Mouse (Mus musculus): ENCODE results near the gene Nhs. TPM values are rescaled to one million over a fixed set of nuclear protein-coding genes. Genes with fewer than 3 reads are reported as not detected.

Nhs gene
- polyA plus RNA-seq, 1 experiment from 2014 or later, result 2.2 TPM

- no peaks in the 10 kb centered on the region for H3K9me3 ChIP-seq (ENCODE audit: low read length)
- ATAC-seq (ENCODE audit: low FRiP score, low TSS enrichment), result no peak
- H3K27me3 ChIP-seq (ENCODE audit: insufficient read depth, low read length), result peaks cover 16% of the 10 kb centered on the region; the same call in 1 of the 2 replicates
- no peak overlapping the region for H3K4me3 ChIP-seq (ENCODE audit: low read length)
- peaks cover 10% of the 10 kb centered on the region for H3K4me1 ChIP-seq (ENCODE audit: insufficient read depth, low read length)
- WGBS, result 80% methylated on average over 1 of the region's 1 CpGs
- no peak overlapping the region for H3K27ac ChIP-seq (ENCODE audit: low read length)
- H3K9ac ChIP-seq (replicated peaks; ENCODE audit: low read length), result no peak overlapping the region
- no peaks in the 10 kb centered on the region for H3K36me3 ChIP-seq (ENCODE audit: insufficient read depth, low read length)
- no peak overlapping the region for H3K4me2 ChIP-seq (replicated peaks; ENCODE audit: low read depth, low read length)
Measured at GRCm38 (mm10) chrX:161962855-161963254, 196.7 kb downstream of the Nhs start.

GRCm38 (mm10) chrX:161961756-161962155, 197.8 kb downstream of the Nhs start:
- Histone ChIP-seq H3K36me3 (ENCODE audit: insufficient read depth, low read length) (no peaks in the 10 kb centered on the region), H3K9me3 (ENCODE audit: low read length) (no peaks in the 10 kb centered on the region), H3K27me3 (ENCODE audit: insufficient read depth, low read length) (peaks cover 12% of the 10 kb centered on the region; the same call in 1 of the 2 replicates), H3K9ac (replicated peaks; ENCODE audit: low read length) (no peak overlapping the region), H3K27ac (ENCODE audit: low read length) (peak overlapping the region; percentile 68; the same call in 1 of the 2 replicates), H3K4me3 (ENCODE audit: low read length) (no peak overlapping the region), H3K4me2 (replicated peaks; ENCODE audit: low read depth, low read length) (no peak overlapping the region), H3K4me1 (ENCODE audit: insufficient read depth, low read length) (peaks cover 10% of the 10 kb centered on the region)
- peak; percentile 64 for ATAC-seq (ENCODE audit: low FRiP score, low TSS enrichment)
- 49% methylated on average over 6 of the region's 6 CpGs for WGBS

- Histone ChIP-seq H3K27me3 (ENCODE audit: insufficient read depth, low read length) (peaks cover 10% of the 10 kb centered on the region; the same call in 1 of the 2 replicates), H3K4me3 (ENCODE audit: low read length) (no peak overlapping the region), H3K9me3 (ENCODE audit: low read length) (no peaks in the 10 kb centered on the region), H3K27ac (ENCODE audit: low read length) (peak overlapping the region; percentile 68; the same call in 1 of the 2 replicates), H3K36me3 (ENCODE audit: insufficient read depth, low read length) (no peaks in the 10 kb centered on the region), H3K4me1 (ENCODE audit: insufficient read depth, low read length) (peaks cover 10% of the 10 kb centered on the region), H3K9ac (replicated peaks; ENCODE audit: low read length) (no peak overlapping the region), H3K4me2 (replicated peaks; ENCODE audit: low read depth, low read length) (no peak overlapping the region)
- ATAC-seq (ENCODE audit: low FRiP score, low TSS enrichment), result peak; percentile 47; the same call in 1 of the 2 replicates
- 38% methylated on average over 4 of the region's 4 CpGs for WGBS
Measured at GRCm38 (mm10) chrX:161961176-161961575, 198.4 kb downstream of the Nhs start.

GRCm38 (mm10) chrX:161952356-161952755, 207.2 kb downstream of the Nhs start:
- no peaks in the 10 kb centered on the region for H3K9me3 ChIP-seq (ENCODE audit: low read length)
- peaks cover 7% of the 10 kb centered on the region; the same call in 1 of the 2 replicates for H3K27me3 ChIP-seq (ENCODE audit: insufficient read depth, low read length)
- H3K9ac ChIP-seq (replicated peaks; ENCODE audit: low read length), result no peak overlapping the region
- H3K27ac ChIP-seq (ENCODE audit: low read length), result no peak overlapping the region
- ATAC-seq (ENCODE audit: low FRiP score, low TSS enrichment), result no peak
- H3K4me2 ChIP-seq (replicated peaks; ENCODE audit: low read depth, low read length), result no peak overlapping the region
- H3K4me1 ChIP-seq (ENCODE audit: insufficient read depth, low read length), result 0 out of 2 replicates have a peak, but pooled peaks cover 2% of the 10 kb centered on the region
- H3K36me3 ChIP-seq (ENCODE audit: insufficient read depth, low read length), result no peaks in the 10 kb centered on the region
- H3K4me3 ChIP-seq (ENCODE audit: low read length), result no peak overlapping the region

GRCm38 (mm10) chrX:161943098-161943680, 216.3 kb downstream of the Nhs start:
- peaks cover 8% of the 10 kb centered on the region; the same call in 1 of the 2 replicates for H3K27me3 ChIP-seq (ENCODE audit: insufficient read depth, low read length)
- no peak overlapping the region for H3K9ac ChIP-seq (replicated peaks; ENCODE audit: low read length)
- 0 out of 2 replicates have a peak, but pooled peaks cover 4% of the 10 kb centered on the region for H3K4me1 ChIP-seq (ENCODE audit: insufficient read depth, low read length)
- no peak for ATAC-seq (ENCODE audit: low FRiP score, low TSS enrichment)
- no peaks in the 10 kb centered on the region for H3K36me3 ChIP-seq (ENCODE audit: insufficient read depth, low read length)
- H3K4me3 ChIP-seq (ENCODE audit: low read length), result no peak overlapping the region
- 42% methylated on average over 4 of the region's 4 CpGs for WGBS
- no peak overlapping the region for H3K4me2 ChIP-seq (replicated peaks; ENCODE audit: low read depth, low read length)
- H3K27ac ChIP-seq (ENCODE audit: low read length), result no peak overlapping the region
- no peaks in the 10 kb centered on the region for H3K9me3 ChIP-seq (ENCODE audit: low read length)

- no peak overlapping the region for H3K4me2 ChIP-seq (replicated peaks; ENCODE audit: low read depth, low read length)
- H3K27me3 ChIP-seq (ENCODE audit: insufficient read depth, low read length), result peaks cover 12% of the 10 kb centered on the region; the same call in 1 of the 2 replicates
- H3K4me3 ChIP-seq (ENCODE audit: low read length), result no peak overlapping the region
- H3K4me1 ChIP-seq (ENCODE audit: insufficient read depth, low read length), result 0 out of 2 replicates have a peak, but pooled peaks cover 4% of the 10 kb centered on the region
- no peak overlapping the region for H3K9ac ChIP-seq (replicated peaks; ENCODE audit: low read length)
- no peak overlapping the region for H3K27ac ChIP-seq (ENCODE audit: low read length)
- H3K9me3 ChIP-seq (ENCODE audit: low read length), result no peaks in the 10 kb centered on the region
- no peak for ATAC-seq (ENCODE audit: low FRiP score, low TSS enrichment)
- WGBS, result 49% methylated on average over 2 of the region's 2 CpGs
- H3K36me3 ChIP-seq (ENCODE audit: insufficient read depth, low read length), result no peaks in the 10 kb centered on the region
Measured at GRCm38 (mm10) chrX:161940696-161941095, 218.8 kb downstream of the Nhs start.

- no peaks in the 10 kb centered on the region for H3K9me3 ChIP-seq (ENCODE audit: low read length)
- H3K36me3 ChIP-seq (ENCODE audit: insufficient read depth, low read length), result no peaks in the 10 kb centered on the region
- no peak overlapping the region for H3K4me3 ChIP-seq (ENCODE audit: low read length)
- H3K4me1 ChIP-seq (ENCODE audit: insufficient read depth, low read length), result peaks cover 13% of the 10 kb centered on the region
- ATAC-seq (ENCODE audit: low FRiP score, low TSS enrichment), result no peak; the same call in 1 of the 2 replicates
- H3K27me3 ChIP-seq (ENCODE audit: insufficient read depth, low read length), result peaks cover 10% of the 10 kb centered on the region
- no peak overlapping the region for H3K9ac ChIP-seq (replicated peaks; ENCODE audit: low read length)
- no peak overlapping the region for H3K4me2 ChIP-seq (replicated peaks; ENCODE audit: low read depth, low read length)
- H3K27ac ChIP-seq (ENCODE audit: low read length), result peak overlapping the region; percentile 70
Measured at GRCm38 (mm10) chrX:161926683-161927053, 232.9 kb downstream of the Nhs start.

- Histone ChIP-seq H3K9me3 (ENCODE audit: low read length) (no peaks in the 10 kb centered on the region), H3K27me3 (ENCODE audit: insufficient read depth, low read length) (peaks cover 10% of the 10 kb centered on the region), H3K4me2 (replicated peaks; ENCODE audit: low read depth, low read length) (peak overlapping the region; percentile 26), H3K9ac (replicated peaks; ENCODE audit: low read length) (no peak overlapping the region), H3K27ac (ENCODE audit: low read length) (peak overlapping the region; percentile 70), H3K36me3 (ENCODE audit: insufficient read depth, low read length) (no peaks in the 10 kb centered on the region), H3K4me1 (ENCODE audit: insufficient read depth, low read length) (peaks cover 13% of the 10 kb centered on the region), H3K4me3 (ENCODE audit: low read length) (peak overlapping the region; percentile 15)
- peak; percentile 84 for ATAC-seq (ENCODE audit: low FRiP score, low TSS enrichment)
- whole genome bisulfite sequencing, result 32% methylated on average over 6 of the region's 6 CpGs
Measured at GRCm38 (mm10) chrX:161925973-161926682, 233.4 kb downstream of the Nhs start.

- Histone ChIP-seq H3K27me3 (ENCODE audit: insufficient read depth, low read length) (peaks cover 16% of the 10 kb centered on the region), H3K9me3 (ENCODE audit: low read length) (no peaks in the 10 kb centered on the region), H3K9ac (replicated peaks; ENCODE audit: low read length) (no peak overlapping the region), H3K4me2 (replicated peaks; ENCODE audit: low read depth, low read length) (no peak overlapping the region), H3K36me3 (ENCODE audit: insufficient read depth, low read length) (no peaks in the 10 kb centered on the region), H3K4me3 (ENCODE audit: low read length) (no peak overlapping the region), H3K27ac (ENCODE audit: low read length) (no peak overlapping the region), H3K4me1 (ENCODE audit: insufficient read depth, low read length) (peaks cover 13% of the 10 kb centered on the region)
- WGBS, result 76% methylated on average over 2 of the region's 2 CpGs
- no peak for ATAC-seq (ENCODE audit: low FRiP score, low TSS enrichment)
Measured at GRCm38 (mm10) chrX:161922655-161923054, 236.9 kb downstream of the Nhs start.

- H3K9ac ChIP-seq (replicated peaks; ENCODE audit: low read length), result no peak overlapping the region
- no peak overlapping the region for H3K27ac ChIP-seq (ENCODE audit: low read length)
- peaks cover 18% of the 10 kb centered on the region for H3K27me3 ChIP-seq (ENCODE audit: insufficient read depth, low read length)
- no peak overlapping the region for H3K4me3 ChIP-seq (ENCODE audit: low read length)
- H3K4me2 ChIP-seq (replicated peaks; ENCODE audit: low read depth, low read length), result no peak overlapping the region
- WGBS, result 60% methylated on average over 1 of the region's 1 CpGs
- no peaks in the 10 kb centered on the region for H3K9me3 ChIP-seq (ENCODE audit: low read length)
- H3K4me1 ChIP-seq (ENCODE audit: insufficient read depth, low read length), result peaks cover 10% of the 10 kb centered on the region
- ATAC-seq (ENCODE audit: low FRiP score, low TSS enrichment), result no peak
- no peaks in the 10 kb centered on the region for H3K36me3 ChIP-seq (ENCODE audit: insufficient read depth, low read length)
Measured at GRCm38 (mm10) chrX:161921581-161921980, 237.9 kb downstream of the Nhs start.
